Mouse (Mus musculus) layer of hippocampus, adult 11-12 months (tissue): ENCODE results near the gene Apc2.

Experiments
- DNase-seq: peaks from one replicate; pipeline ENCODE4 v3.0.0; 2022; ENCODE audit warnings: low spot score

The Apc2 gene

DNA sequence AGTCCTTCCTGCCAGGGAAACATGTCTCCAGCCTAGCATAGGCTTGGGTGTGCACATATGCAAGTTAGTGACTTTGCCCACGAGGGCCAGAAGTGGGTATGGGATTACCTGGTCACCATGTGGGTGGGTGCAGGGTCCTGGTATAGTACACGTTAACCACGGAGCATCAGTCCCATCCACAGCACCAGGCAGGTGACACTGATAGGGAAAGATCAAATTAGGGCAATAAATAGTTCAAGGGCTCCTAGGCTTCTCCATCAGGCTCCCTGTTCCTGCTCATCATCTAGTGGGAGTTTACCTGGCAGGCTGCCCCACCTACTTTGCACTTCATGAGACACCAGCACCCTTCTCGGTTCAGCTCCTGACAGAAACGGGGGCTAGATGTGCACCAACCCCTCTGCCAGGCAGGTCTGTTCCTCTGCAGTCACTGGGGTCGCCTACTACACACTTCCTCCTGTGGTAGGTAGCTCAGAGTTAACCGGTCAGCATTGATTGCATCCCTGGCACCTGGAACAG, 931 bp upstream of the Apc2 start:
- DNase-seq, result no peak

DNA sequence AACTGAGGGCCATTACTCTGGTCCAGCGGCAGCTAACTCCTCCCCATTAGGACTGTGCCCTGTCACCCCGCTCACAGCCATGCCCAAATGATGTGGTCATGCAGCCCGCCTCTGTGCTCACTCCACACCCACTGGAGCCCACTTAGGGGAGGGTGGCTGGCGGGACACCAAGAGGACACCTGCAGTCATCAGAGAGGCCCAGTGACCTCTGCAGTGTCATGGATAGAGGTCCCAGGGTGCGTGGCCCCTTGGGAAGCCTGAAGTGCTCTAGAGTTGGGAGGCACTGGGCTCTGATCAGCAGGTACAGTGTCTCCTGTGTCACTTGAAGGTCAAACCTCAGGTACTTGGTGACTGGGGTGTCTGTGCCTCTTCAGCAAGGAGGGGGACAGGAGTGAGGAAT, 1.0 kb downstream of the Apc2 start:
- no peak for DNase-seq

DNA sequence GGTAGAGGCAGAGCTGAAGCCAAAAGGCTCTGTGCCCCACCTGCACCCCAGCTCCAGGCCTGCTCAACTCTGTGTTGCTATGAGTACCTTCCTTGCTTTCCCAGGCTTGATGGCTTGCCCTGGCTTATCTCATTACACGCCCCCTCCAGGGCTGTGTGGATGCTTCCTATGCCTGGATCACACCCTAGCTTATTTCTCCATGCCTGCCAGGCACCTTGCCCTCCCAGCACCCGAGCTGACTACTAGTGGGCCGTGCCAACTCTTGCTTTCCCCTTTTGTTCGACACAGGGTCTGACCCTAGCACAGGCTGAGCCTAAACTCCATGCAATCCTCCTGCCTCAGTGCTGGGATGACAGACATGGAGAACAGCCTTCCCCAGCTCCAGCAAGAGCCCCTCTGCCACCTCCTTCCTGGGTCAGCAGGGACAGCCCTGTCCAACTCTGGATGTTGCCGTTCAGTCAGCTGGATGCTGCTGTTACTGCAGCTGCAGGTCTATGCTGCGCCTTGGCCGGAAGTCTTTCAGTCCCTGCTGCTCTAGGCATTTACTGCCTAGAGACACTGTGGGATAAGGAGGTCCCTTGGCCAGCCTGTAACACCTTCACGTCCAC, 1.9 kb downstream of the Apc2 start:
- no peak for DNase-seq

DNA sequence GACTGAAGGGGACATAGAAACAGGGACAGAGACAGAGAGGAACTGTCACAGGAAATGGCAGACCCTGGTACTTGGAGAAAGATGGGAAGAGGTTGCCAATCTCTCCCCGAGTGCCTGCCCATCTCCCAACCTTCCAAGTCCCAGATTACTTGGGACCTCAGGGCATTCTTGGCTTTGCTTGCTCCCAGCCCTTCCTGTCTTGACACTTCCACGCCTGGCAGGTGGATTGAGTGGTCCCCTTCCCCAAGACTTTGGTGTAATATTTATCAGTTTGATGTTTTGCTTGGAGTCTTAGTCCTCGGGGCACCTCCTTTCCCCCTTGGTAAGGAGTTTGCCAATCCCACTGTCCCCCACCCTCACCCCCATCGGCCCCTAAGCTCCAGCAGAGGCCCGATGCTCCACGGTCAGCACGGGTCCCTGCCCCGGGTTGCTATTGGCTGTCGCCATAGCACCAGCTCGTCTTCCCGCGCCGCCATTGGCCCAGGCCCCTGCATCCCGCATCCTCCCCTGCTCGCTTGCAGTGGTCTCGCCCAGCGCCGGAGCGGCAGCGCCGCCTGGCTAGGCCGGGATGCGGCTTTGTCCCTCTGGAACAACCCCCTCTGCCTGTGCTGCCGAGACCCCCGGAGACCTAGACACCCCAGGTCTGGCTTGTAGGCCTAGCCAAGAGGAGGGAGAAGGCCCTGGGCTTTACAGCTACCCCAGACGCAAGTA, 2.9 kb downstream of the Apc2 start:
- DNase-seq, result peak; percentile 89

DNA sequence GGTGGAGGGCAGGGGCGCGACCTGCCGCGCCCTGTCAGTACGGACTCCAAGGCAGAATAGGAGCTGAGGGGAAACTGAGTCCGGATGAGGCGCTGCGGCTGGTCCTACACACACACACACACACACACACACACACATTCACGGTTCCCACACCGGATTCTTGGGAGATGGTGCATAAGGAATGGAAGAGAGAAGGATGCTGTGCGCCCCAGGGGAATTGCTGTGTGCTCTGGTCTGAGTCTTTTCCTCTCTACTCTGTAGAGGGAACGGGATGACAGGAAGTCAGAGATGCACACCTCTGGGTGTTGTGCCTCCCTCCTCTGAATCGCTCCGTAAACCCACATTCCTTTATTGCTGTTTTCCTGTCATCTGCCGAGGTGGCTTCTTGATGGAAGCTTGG, 3.5 kb downstream of the Apc2 start:
- no peak for DNase-seq

DNA sequence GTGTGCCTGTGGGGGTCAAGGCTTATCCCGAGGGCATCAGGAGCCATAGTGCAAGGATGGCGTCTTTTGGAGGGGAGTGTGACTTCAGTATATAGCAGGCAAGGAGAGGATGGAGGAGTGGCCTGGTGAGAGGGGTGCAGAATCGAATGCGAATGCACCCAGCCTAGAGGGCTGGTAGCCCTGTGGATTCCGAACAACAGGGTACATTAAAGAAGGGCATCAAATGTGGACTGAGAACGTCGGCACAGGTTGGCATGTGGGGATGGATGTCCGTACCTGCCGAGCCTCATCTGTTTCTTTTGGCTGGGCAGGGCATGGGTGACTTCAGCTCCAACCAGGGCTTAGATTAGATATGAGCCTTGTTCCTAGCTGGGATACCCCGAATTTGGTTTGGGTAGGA, 4.0 kb downstream of the Apc2 start:
- no peak for DNase-seq

DNA sequence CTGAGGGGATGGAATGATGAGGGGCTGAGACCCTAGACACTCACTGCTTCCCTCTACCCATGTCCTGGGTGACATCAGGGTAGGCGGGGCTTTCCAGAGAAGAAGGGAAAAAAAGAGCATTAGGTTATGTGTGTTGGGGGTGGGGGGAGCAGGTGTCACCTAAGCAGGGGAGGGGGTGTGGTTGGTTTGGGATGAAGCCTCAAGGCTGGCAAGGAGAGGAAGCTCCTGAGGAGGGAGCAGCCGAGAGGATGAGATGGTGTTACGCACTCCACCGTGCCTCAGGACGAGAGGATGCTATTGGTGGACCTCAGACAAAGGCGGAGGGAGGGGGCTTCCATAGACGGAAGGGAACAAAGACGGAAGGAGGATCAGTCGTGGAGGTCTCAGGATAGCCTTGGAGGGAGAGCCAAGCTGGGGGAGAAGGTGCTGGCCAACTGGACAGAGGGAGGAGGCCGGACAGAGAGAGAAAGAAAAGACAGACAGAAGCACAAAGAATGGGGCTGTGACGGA, 5.0 kb downstream of the Apc2 start:
- no peak for DNase-seq

DNA sequence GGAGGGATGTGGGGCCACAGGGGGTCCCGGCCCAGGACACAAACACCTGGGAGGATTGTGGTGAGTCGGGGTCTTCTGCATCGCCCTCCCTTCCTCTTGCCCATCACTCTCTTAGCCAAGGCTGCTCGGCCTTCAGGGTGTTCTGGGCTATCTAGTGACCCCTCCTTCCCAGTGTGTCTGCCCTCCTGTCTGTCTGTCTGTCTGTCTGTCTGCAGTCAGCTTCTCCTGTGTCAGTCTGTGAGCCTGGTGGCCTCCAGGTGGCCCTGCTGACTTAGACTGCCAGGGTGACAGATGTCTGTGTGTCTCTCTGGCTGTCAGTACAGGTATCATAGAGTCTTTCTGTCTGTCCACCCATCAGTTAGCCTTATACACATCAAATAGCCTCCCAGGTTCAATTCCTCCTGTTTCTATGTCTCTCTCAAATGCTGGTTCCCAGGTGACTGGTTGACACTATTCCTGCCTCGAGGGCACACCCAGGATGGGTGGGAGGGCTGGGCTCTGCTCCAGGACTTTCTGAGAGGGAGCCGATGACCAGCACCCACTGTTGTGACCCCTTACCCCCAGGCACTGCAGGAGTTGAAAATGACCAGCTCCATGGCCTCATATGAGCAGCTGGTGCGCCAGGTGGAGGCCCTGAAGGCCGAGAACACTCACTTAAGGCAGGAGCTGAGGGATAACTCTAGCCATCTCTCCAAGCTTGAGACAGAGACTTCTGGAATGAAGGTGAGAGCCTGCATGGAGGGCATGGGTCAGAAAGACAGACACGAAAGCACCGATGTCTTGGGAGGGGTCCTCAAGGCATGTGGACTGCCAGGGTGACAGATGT, 5.7 kb downstream of the Apc2 start:
- no peak for DNase-seq

DNA sequence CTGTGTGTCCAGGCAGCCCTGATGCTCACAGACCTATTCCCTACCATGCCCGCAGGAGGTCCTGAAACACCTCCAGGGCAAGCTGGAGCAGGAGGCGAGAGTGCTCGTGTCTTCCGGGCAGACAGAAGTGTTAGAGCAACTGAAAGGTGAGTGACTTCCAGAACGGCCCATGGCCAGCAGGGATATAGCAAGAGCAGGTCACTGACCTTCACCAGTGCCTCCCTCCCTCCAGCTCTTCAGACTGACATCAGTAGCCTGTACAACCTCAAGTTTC, 6.2 kb downstream of the Apc2 start:
- no peak for DNase-seq

DNA sequence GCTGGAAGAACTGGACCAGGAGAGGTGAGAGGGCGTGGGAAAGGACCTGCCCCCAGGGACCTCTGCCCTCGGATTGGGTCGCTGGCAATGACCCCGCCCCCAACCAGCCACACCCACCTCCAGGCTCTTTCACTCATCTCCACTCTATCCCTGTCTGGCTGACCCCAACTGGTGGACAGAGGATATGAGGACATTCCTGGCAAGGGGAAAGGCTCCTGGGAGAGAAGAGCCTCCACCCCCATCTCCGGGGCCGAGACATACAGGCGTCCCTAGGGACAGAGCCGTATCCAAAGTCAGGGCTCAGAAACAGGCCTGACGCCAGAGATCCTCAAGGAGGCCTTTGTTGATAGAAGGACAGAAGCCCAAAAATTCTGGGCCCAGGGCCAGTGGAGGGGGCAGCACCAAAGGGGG, 6.7 kb downstream of the Apc2 start:
- DNase-seq, result peak; percentile 66

DNA sequence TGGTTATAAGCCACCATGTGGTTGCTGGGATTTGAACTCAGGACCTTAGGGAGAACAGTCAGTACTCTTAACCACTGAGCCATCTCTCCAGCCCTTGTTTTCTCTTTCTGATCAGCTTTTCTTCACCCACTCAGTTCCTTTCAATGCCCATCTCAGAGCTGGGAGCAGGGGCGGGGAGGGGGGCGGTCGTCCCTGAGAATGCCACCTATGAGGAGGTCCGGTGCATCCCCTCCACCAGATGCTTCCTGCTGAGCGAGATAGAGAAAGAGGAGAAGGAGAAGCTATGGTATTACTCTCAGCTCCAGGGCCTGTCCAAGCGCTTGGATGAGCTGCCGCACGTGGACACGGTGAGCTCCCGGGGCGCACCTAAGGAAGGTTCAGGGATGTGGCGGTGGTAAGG, 8.7 kb downstream of the Apc2 start:
- DNase-seq, result no peak

DNA sequence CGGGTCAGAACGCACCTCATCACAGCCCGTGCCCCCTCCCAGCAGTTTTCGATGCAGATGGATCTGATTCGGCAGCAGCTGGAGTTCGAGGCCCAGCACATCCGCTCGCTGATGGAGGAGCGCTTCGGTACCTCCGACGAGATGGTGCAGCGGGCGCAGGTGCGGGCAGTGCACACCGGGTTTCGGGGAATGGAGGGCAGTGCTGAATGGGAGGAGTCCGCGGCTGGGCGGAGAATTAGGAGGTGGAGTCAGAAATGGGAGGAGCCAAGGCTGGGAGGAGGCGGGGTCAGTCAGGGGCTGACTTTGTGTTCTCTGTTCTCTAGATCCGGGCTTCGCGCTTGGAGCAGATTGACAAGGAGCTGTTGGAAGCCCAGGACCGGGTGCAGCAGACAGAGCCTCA, 9.1 kb downstream of the Apc2 start:
- no peak for DNase-seq

DNA sequence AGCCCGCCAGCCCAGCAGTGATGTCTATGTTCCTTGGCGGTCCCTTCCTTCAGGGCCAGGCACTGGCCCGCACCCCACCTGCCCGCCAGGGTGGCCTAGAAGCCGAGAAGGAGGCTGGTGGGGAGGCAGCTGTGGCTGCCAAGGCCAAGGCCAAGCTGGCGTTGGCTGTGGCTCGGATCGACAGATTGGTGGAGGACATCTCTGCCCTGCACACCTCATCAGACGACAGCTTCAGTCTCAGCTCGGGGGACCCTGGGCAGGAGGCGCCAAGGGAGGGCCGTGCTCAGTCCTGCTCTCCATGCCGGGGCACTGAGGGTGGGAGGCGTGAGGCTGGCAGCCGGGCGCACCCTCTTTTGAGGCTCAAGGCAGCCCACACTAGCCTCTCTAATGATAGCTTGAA, 15.8 kb downstream of the Apc2 start:
- DNase-seq, result no peak

DNA sequence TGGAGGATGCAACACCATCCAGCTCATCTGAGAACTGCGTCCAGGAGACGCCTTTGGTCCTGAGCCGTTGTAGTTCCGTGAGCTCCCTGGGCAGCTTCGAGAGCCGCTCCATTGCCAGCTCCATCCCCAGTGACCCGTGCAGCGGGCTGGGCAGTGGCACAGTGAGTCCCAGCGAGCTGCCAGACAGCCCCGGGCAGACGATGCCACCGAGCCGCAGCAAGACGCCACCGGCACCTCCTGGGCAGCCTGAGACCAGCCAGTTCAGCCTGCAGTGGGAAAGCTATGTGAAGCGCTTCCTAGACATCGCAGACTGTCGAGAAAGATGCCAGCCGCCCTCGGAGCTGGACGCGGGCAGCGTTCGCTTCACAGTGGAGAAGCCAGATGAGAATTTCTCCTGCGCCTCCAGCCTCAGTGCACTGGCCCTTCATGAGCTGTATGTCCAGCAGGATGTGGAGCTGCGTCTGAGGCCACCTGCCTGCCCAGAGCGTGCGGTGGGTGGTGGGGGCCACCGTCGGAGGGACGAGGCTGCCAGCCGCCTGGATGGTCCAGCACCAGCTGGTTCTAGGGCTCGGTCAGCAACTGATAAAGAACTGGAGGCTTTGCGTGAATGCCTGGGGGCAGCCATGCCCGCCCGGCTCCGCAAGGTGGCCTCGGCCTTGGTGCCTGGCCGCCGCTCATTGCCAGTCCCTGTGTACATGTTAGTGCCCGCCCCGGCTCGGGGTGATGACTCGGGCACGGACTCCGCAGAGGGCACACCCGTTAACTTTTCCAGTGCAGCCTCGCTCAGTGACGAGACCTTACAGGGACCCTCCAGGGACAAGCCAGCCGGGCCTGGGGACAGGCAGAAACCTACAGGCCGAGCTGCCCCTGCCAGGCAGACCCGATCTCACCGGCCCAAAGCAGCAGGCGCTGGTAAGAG, 17.1 kb downstream of the Apc2 start:
- DNase-seq, result no peak

DNA sequence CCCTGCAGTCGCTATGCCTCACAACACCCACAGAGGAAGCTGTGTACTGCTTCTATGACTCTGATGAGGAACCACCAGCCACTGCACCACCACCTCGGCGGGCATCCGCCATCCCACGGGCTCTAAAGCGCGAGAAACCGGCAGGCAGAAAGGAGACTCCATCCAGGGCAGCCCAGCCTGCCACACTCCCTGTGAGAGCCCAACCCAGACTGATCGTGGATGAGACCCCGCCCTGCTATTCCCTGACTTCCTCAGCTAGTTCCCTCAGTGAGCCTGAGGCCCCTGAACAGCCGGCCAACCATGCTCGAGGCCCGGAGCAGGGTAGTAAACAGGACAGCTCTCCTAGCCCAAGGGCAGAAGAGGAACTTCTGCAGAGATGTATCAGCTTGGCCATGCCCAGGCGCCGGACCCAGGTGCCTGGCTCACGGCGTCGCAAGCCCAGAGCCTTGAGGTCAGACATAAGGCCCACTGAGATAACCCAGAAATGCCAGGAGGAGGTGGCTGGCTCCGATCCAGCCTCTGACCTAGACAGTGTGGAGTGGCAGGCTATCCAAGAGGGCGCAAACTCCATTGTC, 17.9 kb downstream of the Apc2 start:
- DNase-seq, result no peak

DNA sequence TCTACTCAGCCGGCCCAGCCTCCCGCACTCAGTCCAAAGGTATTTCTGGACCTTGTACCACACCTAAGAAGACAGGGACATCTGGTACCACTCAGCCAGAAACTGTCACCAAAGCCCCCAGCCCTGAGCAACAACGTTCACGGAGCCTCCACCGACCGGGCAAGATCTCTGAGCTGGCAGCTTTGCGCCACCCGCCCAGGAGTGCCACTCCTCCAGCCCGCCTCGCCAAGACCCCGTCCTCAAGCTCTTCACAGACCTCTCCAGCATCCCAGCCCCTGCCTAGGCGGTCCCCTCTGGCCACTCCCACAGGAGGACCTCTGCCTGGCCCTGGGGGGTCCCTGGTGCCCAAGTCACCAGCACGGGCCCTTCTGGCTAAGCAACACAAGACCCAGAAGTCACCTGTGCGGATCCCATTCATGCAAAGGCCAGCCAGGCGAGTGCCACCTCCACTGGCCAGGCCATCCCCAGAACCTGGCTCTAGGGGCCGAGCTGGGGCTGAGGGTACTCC, 18.8 kb downstream of the Apc2 start:
- no peak for DNase-seq

DNA sequence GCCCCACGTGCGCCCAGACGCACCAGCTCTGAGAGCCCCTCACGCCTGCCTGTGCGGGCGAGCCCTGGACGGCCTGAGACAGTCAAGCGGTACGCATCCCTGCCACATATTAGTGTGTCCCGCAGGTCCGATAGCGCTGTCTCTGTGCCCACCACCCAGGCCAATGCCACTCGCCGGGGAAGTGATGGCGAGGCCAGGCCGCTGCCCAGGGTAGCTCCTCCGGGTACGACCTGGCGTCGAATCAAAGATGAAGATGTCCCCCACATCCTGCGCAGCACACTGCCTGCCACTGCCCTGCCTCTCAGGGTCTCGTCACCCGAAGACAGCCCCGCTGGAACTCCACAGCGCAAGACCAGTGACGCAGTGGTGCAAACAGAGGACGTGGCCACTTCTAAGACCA, 19.5 kb downstream of the Apc2 start:
- DNase-seq, result no peak

DNA sequence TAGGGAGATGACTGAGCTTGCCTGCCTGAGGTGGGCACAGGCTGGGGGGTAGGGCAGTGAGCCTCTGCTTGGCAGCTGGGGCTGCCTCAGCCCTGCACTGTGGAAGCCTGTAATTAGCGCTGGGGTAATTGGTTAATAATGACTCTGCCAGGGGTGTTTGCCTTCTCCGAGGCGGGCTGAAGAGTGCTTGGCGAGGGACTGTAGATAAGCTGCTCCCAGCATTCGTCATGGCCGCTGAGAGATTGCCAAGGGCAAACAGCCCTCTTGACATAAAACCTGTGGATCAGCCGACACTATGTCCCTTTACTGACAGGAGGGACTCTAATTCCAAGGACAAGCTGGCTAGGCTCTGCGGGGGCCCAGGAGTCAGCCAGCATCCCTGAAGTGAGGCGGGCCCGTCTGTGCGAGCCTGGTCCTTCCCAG, 20.6 kb downstream of the Apc2 start:
- DNase-seq, result no peak

DNA sequence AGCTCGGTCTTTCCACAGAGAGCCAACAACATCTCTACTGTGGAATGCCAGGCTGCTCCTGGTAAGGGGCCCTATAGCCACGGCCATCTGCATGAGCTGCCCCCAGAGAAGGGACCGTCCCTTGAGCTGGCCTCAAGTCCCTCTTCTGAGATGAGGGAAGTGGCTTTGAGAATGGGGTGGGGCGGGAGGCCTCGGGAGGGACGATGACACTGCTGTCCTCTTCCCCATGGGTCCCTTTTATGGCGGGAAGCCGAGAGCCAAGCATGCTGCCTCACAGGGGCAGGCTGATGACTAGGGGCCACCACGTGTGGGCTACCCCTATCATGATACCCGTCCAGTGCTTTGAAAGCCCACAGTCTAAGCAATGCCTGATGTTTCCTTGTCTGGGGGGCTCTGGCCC, 21.2 kb downstream of the Apc2 start:
- no peak for DNase-seq

DNA sequence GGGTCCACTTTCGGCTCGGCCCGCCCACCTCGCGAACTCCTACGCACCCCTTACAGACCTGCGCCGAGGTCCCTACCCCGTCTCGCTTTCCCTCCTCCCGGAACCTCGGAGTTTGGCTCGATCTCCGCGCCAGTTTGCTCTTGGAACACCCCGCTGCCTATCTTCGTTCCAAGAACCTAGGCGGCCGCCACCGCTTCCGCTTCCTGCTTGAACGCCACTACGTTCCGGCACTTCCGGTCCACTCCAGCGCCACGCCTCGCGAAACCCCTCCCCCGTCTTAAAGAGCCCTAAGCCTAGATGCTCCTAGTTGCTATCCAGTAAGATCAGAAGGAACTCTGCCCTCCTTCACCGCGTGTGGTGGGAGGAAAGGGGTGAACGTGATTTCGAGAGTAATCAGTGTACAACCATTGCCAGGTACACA, 24.6 kb downstream of the Apc2 start, which contains the start of gene 2310011J03Rik:
2310011J03Rik (minus strand) TSS at position 198 of the 421 bp plus-strand sequence.
- peak; percentile 91 for DNase-seq

DNA sequence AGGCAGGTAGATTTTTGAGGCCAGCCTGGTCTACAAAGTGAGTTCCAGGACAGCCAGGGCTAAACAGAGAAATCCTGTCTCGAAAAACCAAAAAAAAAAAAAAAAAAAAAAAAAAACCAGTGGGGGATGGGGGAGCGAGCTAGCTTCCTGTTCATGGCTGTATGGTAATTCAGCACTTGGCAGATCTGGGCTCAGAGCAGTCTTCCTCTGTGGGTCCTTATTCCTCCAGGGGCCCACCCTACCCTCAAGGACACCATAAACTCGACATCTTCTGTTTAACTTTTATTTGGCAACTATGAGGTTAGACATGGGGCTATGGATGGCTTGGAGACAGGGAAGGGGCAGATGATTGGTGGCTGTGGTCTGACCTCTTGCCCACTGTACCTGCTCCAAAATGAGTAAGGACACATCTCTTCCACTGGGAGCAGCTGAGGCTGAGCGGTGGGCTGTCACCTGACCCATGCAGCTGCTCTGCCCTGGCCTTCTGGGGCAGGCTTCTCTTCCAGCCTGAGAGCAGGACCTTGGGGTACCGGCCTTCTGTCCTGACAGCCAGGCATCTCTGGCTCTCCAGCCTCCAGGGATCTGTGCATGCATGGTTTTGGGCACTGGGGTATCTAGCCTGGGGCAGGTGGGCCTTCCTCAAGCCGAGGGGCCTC, 25.4 kb downstream of the Apc2 start:
- no peak for DNase-seq
